Mouse (Mus musculus): Measurements from ENCODE around the gene Srgap3. TPM values are rescaled to one million over a fixed set of nuclear protein-coding genes. Genes with fewer than 3 reads are reported as not detected.
"Not testable (repeated sequence)": the region's sequence is repeated elsewhere in the genome, so short reads cannot be mapped to it uniquely, and the experiment has no call there.

The Srgap3 gene
- polyA plus RNA-seq, 1 experiment from 2014 or later = 7.0 TPM

DNA sequence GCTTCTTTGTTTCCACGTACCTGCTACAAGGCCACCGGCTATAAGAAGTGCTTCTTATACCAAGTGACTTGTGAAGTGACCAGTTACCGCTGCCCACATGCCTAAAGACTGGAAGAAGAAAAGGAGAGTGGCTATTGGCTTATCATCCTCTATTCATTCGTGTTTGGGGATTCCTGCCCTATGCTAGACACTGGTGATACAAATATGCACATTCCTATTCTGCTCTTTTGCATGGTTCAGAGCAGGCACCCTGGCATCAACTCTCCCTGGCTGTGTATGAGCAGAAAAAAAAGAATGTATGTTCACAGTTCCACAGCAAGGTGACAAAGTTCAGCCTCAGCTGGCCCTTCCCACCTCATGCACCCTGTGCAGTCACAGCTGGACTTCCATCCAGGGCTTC lies 81.0 kb downstream of the Srgap3 start:
- WGBS = 90% methylated on average over 4 of the region's 4 CpGs
- H3K36me3 ChIP-seq = no peaks in the 10 kb centered on the region
- H3K9me3 ChIP-seq = no peaks in the 10 kb centered on the region

GRCm38 (mm10) chr6:112865021-112865531 lies 82.0 kb downstream of the Srgap3 start:
- Histone ChIP-seq H3K4me1 (peaks cover 11% of the 10 kb centered on the region), H3K9me3 (no peaks in the 10 kb centered on the region), H3K9ac (no peak overlapping the region), H3K4me2 (replicated peaks) (no peak overlapping the region), H3K27ac (no peak overlapping the region), H3K36me3 (no peaks in the 10 kb centered on the region), H3K4me3 (no peak overlapping the region), H3K27me3 (no peaks in the 10 kb centered on the region)
- 48% methylated on average over 6 of the region's 6 CpGs for WGBS
- no peak; the same call in 1 of the 2 replicates for ATAC-seq (ENCODE audit: low FRiP score, low read depth)

More for the DNA sequence above, 81.0 kb downstream of the Srgap3 start:
- ATAC-seq (ENCODE audit: low FRiP score, low read depth) = no peak
- no peak overlapping the region for H3K4me3 ChIP-seq
- no peak overlapping the region for H3K9ac ChIP-seq
- H3K4me1 ChIP-seq = peaks cover 18% of the 10 kb centered on the region
- no peak overlapping the region for H3K4me2 ChIP-seq (replicated peaks)
- H3K27me3 ChIP-seq = no peaks in the 10 kb centered on the region
- H3K27ac ChIP-seq = no peak overlapping the region

DNA sequence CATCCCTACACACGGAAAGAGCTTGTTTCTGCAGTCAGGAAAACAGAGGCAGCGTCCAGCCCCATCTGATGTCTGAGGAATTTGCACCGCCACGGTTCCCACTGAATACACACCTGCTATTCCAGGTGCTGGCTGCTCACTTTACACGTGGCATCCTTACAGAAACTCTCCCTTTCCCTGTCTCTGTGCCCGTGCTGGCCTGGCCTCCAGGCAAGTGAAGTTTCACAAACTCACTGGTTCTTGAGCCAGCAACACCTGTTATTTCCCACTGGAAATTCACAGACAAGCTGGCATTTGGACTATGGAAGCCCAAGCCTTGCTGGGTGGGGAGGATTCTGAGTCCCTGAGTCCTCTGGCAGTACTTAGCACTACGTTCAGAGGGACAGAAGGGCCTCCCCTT lies 84.6 kb downstream of the Srgap3 start:
- no peak overlapping the region for H3K9ac ChIP-seq
- no peak for ATAC-seq (ENCODE audit: low FRiP score, low read depth)
- 82% methylated on average over 7 of the region's 7 CpGs for WGBS
- H3K4me3 ChIP-seq = no peak overlapping the region
- H3K27me3 ChIP-seq = no peaks in the 10 kb centered on the region
- H3K27ac ChIP-seq = no peak overlapping the region
- no peaks in the 10 kb centered on the region for H3K9me3 ChIP-seq
- no peak overlapping the region for H3K4me2 ChIP-seq (replicated peaks)
- peaks cover 12% of the 10 kb centered on the region for H3K4me1 ChIP-seq
- H3K36me3 ChIP-seq = no peaks in the 10 kb centered on the region

DNA sequence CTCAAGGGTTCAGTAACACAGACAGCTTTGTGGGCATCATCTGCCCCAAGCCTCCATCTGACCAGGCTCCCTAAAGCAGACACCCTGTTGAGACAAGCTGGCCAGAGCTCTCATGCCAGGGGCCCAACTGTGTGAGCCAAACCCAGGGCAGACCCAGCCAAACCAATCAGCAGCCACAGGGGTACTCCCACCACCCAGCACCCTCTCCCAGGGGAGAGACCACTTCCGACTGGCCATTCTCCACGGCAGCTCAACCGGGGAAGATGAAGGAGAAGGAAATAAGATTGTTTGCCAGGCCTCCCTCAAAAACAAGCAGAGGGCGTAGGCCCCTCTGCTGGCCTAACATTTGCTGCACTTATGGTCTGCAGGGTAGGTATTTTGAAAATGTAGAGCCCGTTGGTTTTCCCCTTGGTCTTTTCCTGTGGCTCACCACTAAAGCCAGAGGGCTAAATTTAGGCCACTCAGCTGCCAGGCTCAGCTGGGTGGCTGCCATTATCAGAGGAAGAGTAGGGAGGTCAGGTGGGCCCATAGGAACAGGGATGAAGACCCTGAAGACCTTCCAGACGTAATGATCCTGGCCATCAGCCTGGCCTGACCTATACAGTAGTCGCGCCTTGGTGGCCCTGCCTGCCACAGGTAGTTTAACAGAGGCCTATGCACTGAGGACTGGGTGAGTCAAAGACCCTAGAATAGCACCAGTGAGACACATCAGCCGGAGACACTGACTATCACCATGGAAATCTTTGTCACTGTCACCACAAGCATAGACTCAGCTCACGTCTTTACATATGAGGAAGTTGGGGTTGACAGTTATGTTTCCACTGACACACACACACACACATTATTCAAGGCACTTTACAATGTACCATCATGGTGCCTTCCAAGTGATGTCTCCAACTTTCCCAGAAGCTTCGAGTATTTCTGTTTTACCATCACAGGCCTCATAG lies 85.4 kb downstream of the Srgap3 start:
- Histone ChIP-seq H3K4me2 (replicated peaks) (no peak overlapping the region), H3K9me3 (no peaks in the 10 kb centered on the region), H3K4me1 (peaks cover 21% of the 10 kb centered on the region), H3K36me3 (no peaks in the 10 kb centered on the region), H3K4me3 (no peak overlapping the region), H3K27ac (no peak overlapping the region), H3K27me3 (no peaks in the 10 kb centered on the region), H3K9ac (no peak overlapping the region)
- WGBS = 83% methylated on average over 11 of the region's 11 CpGs
- ATAC-seq (ENCODE audit: low FRiP score, low read depth) = no peak

DNA sequence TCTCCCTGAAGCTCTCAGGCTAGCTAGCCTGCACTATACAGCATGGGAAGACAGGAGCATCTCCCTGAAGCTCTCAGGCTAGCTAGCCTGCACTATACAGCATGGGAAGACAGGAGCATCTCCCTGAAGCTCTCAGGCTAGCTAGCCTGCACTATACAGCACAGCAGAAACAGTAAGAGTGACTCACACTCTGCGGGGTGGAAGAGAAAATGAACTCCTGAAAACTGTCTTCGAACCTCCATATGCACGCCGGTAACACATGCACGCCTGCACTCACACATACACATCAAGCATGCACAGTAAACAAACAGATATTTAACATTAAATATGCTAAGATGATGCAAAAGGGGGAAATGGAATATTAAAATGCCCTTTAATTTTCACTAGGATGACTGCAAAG lies 86.8 kb downstream of the Srgap3 start:
- not testable (repeated sequence) for H3K36me3 ChIP-seq; ATAC-seq (ENCODE audit: low FRiP score, low read depth); H3K9me3 ChIP-seq; H3K4me3 ChIP-seq; H3K9ac ChIP-seq; H3K4me2 ChIP-seq (replicated peaks); H3K27ac ChIP-seq; H3K27me3 ChIP-seq
- peaks cover 15% of the 10 kb centered on the region for H3K4me1 ChIP-seq
- WGBS = 97% methylated on average over 5 of the region's 5 CpGs

GRCm38 (mm10) chr6:112857057-112857456 lies 90.0 kb downstream of the Srgap3 start:
- Histone ChIP-seq H3K36me3 (no peaks in the 10 kb centered on the region), H3K27me3 (no peaks in the 10 kb centered on the region), H3K27ac (no peak overlapping the region), H3K4me2 (replicated peaks) (no peak overlapping the region), H3K9me3 (no peaks in the 10 kb centered on the region), H3K9ac (no peak overlapping the region), H3K4me1 (peaks cover 15% of the 10 kb centered on the region; the same call in 1 of the 2 replicates), H3K4me3 (no peak overlapping the region)
- 61% methylated on average over 6 of the region's 6 CpGs for WGBS
- ATAC-seq (ENCODE audit: low FRiP score, low read depth) = no peak

GRCm38 (mm10) chr6:112855183-112855582 lies 91.9 kb downstream of the Srgap3 start:
- no peak for ATAC-seq (ENCODE audit: low FRiP score, low read depth)
- H3K9ac ChIP-seq = no peak overlapping the region
- H3K9me3 ChIP-seq = no peaks in the 10 kb centered on the region
- 85% methylated on average over 6 of the region's 6 CpGs for WGBS
- no peak overlapping the region for H3K4me3 ChIP-seq
- no peaks in the 10 kb centered on the region for H3K27me3 ChIP-seq
- H3K4me1 ChIP-seq = peaks cover 15% of the 10 kb centered on the region; the same call in 1 of the 2 replicates
- no peak overlapping the region for H3K27ac ChIP-seq
- no peak overlapping the region for H3K4me2 ChIP-seq (replicated peaks)
- H3K36me3 ChIP-seq = no peaks in the 10 kb centered on the region

DNA sequence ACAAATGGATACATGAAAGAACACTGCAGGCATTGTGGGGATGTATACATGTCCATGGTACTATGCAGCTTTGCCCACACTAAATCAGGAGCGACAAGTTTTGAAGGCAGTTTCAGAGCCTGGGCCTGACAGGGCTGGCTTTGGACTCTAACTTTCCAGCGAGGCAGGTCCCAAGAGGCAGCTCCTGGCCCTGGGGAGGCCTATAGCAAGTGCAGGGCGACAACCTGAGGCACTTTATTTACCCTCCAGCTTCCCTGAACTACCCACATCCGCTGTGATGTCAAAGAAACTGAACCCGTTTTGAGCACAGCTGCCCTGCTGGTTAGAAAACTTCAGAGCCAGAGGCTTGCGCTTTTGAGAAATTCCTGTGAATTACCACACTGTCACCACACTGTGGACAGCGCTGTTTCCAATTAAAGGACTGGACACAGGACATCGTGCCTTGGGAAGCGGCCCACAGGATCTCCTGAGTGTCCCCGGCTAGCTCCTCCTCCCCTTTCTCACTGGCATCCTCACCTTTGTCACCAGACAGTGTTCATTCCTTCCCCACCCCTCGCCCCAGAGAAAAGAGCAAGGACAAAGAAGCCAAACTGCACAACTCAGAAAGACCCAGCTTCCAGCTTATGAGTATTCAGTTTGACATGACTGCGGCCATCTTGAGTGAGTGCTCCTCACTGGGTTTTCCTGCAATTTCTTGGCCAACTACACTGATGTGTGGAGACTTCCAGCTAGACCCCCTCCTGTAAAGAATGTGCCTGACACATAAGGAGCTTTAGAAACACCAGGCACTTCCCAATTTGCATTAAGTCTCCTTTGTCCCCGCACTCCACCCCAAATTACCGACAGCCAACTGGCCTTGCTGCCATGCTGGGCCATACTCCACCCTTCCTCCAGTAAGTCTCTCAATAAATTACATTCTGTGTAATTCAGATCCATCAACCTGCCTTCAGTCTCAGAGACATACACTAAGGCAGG lies 94.5 kb downstream of the Srgap3 start:
- ATAC-seq (ENCODE audit: low FRiP score, low read depth) = no peak
- Histone ChIP-seq H3K4me1 (peaks cover 15% of the 10 kb centered on the region; the same call in 1 of the 2 replicates), H3K27ac (no peak overlapping the region), H3K36me3 (no peaks in the 10 kb centered on the region), H3K4me3 (no peak overlapping the region), H3K9ac (no peak overlapping the region), H3K4me2 (replicated peaks) (no peak overlapping the region), H3K9me3 (no peaks in the 10 kb centered on the region), H3K27me3 (no peaks in the 10 kb centered on the region)
- 55% methylated on average over 14 of the region's 14 CpGs for WGBS

GRCm38 (mm10) chr6:112850745-112851144 lies 96.3 kb downstream of the Srgap3 start:
- Histone ChIP-seq H3K9me3 (no peaks in the 10 kb centered on the region), H3K27ac (no peak overlapping the region), H3K36me3 (no peaks in the 10 kb centered on the region), H3K4me2 (replicated peaks) (no peak overlapping the region), H3K4me1 (peaks cover 5% of the 10 kb centered on the region; the same call in 1 of the 2 replicates), H3K4me3 (no peak overlapping the region), H3K9ac (no peak overlapping the region), H3K27me3 (no peaks in the 10 kb centered on the region)
- no peak for ATAC-seq (ENCODE audit: low FRiP score, low read depth)
- 78% methylated on average over 5 of the region's 5 CpGs for WGBS

DNA sequence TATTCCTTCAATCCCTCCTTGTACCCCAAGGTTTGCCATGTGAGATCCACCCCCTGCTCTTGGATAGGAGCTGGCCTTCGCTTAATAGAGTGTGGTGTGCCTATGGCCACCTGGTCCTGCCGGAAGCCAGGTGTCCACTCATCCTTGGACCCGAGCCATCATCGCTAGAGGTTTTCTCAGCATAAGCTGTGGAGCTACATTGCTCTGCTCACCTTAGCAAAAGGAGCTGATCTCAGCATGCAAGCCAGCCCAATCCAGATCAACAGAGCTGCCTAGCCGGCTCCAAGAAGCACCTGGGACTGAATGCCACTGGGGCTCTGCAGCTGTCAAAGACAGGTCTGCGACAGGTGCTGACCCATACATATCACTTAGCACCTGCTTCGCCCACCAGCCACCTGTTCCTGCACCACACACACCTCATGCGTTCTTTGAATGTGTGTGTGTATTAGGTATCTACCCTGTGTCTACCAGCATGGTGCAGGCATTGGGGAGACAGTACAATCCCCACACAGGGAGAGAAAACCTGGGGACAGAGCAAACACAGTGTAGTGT lies 98.4 kb downstream of the Srgap3 start:
- no peaks in the 10 kb centered on the region for H3K36me3 ChIP-seq
- ATAC-seq (ENCODE audit: low FRiP score, low read depth) = no peak
- peaks cover 9% of the 10 kb centered on the region for H3K4me1 ChIP-seq
- H3K4me2 ChIP-seq (replicated peaks) = no peak overlapping the region
- WGBS = 85% methylated on average over 8 of the region's 8 CpGs
- H3K4me3 ChIP-seq = no peak overlapping the region
- no peaks in the 10 kb centered on the region for H3K9me3 ChIP-seq
- no peak overlapping the region for H3K9ac ChIP-seq
- no peak overlapping the region for H3K27ac ChIP-seq
- H3K27me3 ChIP-seq = no peaks in the 10 kb centered on the region

DNA sequence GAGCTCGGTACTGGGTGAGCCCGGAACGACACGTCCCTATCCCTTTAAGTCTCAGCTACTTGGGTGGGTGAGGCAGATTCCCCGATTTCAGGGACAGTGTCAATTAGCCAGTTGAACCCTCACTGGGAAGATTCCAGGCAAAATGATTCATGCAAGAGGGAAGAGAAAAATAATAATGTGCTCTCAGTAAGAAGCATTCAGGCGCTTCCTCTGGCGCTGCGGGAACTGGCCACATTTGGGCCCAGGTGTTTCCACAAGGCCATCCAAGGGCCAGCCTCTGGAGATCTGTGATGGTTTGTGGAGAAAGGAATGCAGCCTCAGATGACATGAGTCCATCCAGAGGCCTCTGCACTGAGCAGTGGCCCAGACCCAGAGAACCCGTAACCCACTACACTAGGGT lies 100.2 kb downstream of the Srgap3 start:
- Histone ChIP-seq H3K4me1 (peaks cover 15% of the 10 kb centered on the region), H3K9me3 (no peaks in the 10 kb centered on the region), H3K9ac (no peak overlapping the region), H3K36me3 (no peaks in the 10 kb centered on the region), H3K4me2 (replicated peaks) (no peak overlapping the region), H3K27me3 (no peaks in the 10 kb centered on the region), H3K27ac (no peak overlapping the region), H3K4me3 (no peak overlapping the region)
- ATAC-seq (ENCODE audit: low FRiP score, low read depth) = no peak
- 92% methylated on average over 9 of the region's 9 CpGs for WGBS

Data from limb, embryonic 13.5 days (tissue).